In genomic region chr11:47297805-47298340, GRCm38 (mm10) we compare ENCODE assay signal across 15 mouse cellular contexts.
"Had no signal": no experiment of that assay in that cellular context is flagged by ENCODE, and none has a peak within 500 bp of the region (broad histone marks: within the 10 kb centered on the region; RNA-seq: fewer than 3 reads in every experiment).

No protein-coding gene starts in this region.

- H3K9ac ChIP-seq: intestine, embryonic 15.5 days; liver, embryonic 13.5 days; midbrain, embryonic 13.5 days had no signal

- H3K4me3 ChIP-seq: intestine, embryonic 15.5 days; layer of hippocampus, adult 2 months; liver, embryonic 13.5 days; megakaryocyte, embryonic 14.5 days; midbrain, embryonic 10.5 days; midbrain, embryonic 13.5 days; myocyte had no signal

- ATAC-seq: hindbrain, embryonic 16.5 days; intestine, embryonic 15.5 days; midbrain, embryonic 13.5 days; midbrain, embryonic 16.5 days had no signal

- H3K4me2 ChIP-seq: intestine, embryonic 15.5 days; liver, embryonic 13.5 days; midbrain, embryonic 13.5 days had no signal

- H3K4me1 ChIP-seq: intestine, embryonic 15.5 days; liver, embryonic 13.5 days; midbrain, embryonic 10.5 days; midbrain, embryonic 13.5 days had no signal

- H3K27ac ChIP-seq: intestine, embryonic 15.5 days; kidney, postnatal 0 days; layer of hippocampus, adult 2 months; liver, embryonic 13.5 days; midbrain, embryonic 10.5 days; midbrain, embryonic 13.5 days had no signal

- H3K36me3 ChIP-seq: intestine, embryonic 15.5 days; liver, embryonic 13.5 days; midbrain, embryonic 10.5 days; midbrain, embryonic 13.5 days had no signal

- H3K9me3 ChIP-seq: intestine, embryonic 15.5 days; liver, embryonic 13.5 days; megakaryocyte, embryonic 14.5 days; midbrain, embryonic 10.5 days; midbrain, embryonic 13.5 days had no signal

- DNase-seq: kidney, adult 2 months; kidney, postnatal 25 days; layer of hippocampus, adult 9-11 months; liver, embryonic 13.5 days; lung, postnatal 10 days; thymus, postnatal 25 days had no signal

- H3K27me3 ChIP-seq: intestine, embryonic 15.5 days; liver, embryonic 13.5 days; midbrain, embryonic 13.5 days had no signal
